Mouse (Mus musculus): ENCODE results near the gene Wdr92.
"Not testable (repeated sequence)": the region's sequence is repeated elsewhere in the genome, so short reads cannot be mapped to it uniquely, and the experiment has no call there.

The Wdr92 gene

DNA sequence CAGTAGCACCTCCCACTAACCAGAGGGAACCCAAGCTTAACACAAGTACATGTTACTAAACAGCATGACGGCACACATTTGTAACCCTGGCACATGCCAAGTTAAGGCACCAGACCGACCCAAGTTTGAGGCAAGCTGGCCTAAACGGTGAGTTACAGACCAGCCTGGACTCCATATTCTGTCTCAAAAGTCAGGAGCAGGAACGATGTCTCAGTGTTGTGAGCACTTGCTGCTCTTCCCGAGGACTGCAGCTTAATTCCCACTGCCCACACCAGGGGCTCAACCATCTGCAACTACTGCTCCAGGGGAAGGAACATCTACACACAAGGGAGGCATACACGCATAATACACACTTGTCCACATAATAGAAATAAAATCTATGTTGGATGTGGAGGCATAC, 20.6 kb downstream of the Wdr92 start:
- no peak for DNase-seq (ENCODE audit: inconsistent age in 2 of 2, low spot score in 1 of 2)

DNA sequence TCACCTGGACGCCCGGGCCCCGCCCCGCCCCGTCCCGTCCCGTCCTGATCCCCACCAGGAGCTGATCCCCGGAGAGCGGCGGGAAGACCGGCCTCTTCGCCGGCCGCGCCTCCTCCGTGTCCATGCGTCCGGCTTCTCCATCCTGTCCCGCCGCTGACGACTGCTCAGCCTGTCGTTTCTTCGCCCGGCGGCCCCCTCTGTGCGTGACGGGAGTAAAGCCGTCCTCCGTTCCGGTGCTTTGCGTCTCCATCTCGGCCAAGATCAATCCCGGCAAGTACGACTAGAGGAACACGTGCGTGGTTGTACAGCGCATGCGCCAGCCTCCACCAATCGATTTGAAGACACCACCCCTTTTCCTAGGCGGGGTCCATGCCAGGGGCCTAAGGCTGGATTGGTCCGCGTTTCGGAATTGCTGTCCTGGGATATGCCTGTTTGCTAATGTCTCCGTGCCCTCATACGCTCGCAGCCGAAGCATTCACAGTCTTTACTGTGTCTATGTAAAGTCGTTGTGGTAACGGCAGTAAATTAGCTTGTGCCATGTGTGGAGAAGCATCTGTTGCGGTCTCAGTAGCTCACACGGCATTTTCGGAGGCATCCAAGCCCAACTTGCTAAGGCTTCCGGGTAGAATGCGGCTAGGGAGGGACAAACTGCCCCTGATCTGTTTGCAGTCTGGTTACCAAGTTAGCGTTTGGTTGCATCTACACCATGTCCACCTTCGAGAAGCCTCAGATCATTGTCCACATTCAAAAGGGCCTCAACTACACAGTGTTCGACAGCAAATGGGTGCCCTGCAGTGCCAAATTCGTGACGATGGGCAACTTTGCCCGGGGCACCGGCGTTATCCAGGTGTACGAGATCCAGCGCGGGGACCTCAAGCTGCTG, 29.6 kb downstream of the Wdr92 start, which contains the start of gene Pno1:
Gene Pno1, minus strand, starts transcription at position 311 of the 883 bp plus-strand sequence.
- peak; percentile 97 to 99 for DNase-seq (ENCODE audit: inconsistent age in 2 of 2, low spot score in 1 of 2)

DNA sequence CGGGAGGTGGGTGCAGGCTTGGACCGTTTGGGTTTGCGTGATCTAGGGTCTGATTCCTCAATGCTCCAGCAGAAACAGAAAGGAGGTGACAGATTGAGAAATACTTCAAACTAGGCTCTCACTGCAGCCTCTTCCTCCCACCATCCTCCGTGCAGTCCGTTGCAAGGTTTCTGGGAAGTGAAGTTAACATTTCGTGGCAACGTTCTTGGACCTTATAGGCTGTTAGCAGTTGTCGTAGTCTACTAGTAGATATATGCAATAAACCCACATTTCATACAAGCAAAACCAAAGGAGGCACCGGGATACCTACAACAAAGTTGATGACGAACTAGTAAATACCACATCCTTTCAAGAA, 30.2 kb downstream of the Wdr92 start:
- DNase-seq (ENCODE audit: inconsistent age in 2 of 2, low spot score in 1 of 2): no peak

DNA sequence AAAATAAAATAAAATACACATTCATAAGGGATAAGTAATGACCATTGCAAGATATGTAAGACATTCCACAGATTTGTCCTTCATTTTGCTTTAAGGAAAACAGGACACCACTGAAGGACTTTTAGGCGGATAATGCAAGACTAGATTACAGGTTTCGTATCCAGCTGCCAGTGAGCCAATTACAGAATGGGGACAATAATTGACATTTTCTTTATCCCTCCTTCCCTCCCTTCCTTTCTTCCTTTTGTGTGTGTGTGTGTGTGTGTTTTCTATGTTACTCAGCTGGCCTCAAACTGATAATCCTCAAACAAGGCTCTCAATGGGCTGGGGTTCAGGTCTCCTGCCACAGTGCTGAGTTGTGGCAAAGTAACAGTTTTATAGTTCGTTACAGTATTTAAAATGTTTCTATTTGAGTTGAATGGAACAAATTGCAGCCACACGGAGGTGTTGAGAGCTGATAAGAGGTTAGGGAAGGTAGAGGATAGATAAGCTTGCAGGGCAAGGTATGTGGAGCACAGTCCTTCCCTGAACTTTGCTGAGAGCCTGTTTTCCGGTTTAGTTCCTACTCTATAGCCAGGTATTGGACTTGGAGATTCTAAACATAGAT, 31.1 kb downstream of the Wdr92 start:
- DNase-seq (ENCODE audit: inconsistent age in 2 of 2, low spot score in 1 of 2): no peak

DNA sequence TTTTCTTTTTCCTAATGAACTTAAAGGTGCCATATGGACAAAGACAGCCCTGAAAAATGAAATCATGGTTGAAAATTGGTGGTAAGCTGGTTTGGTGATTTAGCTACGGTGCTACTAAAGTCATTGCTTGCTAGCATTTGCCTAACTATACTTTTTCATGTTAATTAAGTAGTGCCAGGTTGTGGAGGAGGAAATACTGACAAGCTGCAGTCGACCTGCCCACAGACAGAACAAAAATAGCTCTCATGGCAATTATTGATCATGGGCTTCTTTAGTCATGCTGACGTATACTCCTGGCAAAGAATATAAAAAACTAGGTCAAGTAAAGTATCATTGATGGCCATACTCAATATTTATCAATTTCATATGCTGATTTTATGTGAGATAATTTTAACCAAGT, 33.6 kb downstream of the Wdr92 start:
- no peak for DNase-seq (ENCODE audit: inconsistent age in 2 of 2, low spot score in 1 of 2)

DNA sequence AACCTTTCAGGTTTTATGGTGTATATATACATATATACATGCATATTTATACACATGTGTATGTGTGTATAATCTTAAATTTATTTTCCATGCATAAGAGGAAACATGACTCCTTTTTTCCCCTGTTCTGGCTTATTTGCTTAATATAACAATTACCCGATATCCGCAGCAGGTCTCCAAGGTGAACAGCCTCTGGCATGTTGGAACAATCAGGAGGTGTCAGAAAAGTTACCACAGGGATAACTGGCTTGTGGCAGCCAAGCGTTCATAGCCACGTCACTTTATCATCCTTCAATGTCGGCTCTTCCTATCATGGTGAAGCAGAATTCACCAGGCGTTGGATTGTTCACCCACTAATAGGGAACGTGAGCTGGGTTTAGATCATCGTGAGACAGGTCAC, 39.2 kb downstream of the Wdr92 start:
- no peak for DNase-seq (ENCODE audit: inconsistent age in 2 of 2, low spot score in 1 of 2)

DNA sequence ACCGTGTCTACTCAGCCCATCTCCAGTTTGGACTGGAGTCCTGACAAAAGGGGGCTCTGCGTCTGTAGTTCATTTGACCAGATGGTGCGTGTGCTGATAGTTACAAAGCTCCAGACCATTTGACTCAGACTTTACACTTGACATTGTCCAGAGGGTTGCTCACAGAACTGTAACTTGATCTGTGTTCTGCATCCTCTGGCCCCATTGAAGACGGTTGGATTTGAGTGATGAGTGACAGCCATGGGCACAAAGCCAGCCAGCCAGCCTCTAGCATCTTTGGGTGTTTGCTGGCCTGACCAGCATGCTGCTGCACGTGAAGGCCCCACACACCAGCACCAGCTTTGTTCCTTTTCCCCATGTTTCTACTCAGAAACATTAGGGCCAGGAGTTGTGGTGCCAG, 50.9 kb downstream of the Wdr92 start:
- no peak for DNase-seq (ENCODE audit: inconsistent age in 2 of 2, low spot score in 1 of 2)

DNA sequence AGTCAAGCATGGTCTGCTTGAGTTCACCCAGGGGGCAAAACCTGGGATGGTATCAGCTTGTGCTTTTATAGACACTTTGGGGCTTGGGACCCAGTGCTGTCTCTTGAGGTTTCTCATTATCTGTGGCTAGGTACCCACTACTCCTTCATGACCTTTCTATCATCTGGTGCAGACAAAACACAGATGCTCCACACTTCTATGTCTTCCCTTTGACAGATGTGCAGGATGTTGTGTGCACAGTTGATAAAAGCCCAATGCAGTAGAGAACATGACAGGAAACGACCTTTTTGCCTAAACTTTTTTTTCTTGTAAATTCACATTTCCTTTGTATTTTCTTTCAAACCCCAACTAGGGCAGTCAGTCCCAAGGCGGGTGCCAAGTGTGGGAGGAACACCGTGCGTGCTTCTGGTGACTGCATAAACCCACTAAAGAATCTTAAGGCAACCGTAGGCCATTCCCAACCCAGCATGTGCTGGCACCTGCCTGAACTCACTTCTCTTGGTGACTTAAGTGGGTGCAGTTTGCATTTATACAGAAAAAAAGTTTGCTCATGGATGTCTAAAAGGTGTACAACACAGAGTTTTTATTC, 54.6 kb downstream of the Wdr92 start:
- no peak for DNase-seq (ENCODE audit: inconsistent age in 2 of 2, low spot score in 1 of 2)

DNA sequence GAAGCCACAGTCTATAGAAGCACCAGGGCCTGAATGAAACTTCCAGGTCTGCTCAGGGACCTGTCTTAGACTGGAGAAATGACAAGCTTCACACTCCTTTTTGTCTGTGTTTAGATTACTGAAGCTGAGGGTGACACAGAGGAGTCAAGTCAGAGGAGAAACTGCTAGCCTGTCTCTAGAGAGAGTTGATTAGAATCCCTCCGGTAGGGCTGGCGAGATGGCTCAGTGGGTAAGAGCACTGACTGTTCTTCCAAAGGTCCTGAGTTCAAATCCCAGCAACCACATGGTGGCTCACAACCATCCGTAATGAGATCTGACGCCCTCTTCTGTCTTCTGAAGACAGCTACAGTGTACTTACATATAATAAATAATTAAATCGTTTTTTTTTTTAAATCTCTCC, 56.7 kb downstream of the Wdr92 start:
- DNase-seq (ENCODE audit: inconsistent age in 2 of 2, low spot score in 1 of 2): not testable (repeated sequence)

DNA sequence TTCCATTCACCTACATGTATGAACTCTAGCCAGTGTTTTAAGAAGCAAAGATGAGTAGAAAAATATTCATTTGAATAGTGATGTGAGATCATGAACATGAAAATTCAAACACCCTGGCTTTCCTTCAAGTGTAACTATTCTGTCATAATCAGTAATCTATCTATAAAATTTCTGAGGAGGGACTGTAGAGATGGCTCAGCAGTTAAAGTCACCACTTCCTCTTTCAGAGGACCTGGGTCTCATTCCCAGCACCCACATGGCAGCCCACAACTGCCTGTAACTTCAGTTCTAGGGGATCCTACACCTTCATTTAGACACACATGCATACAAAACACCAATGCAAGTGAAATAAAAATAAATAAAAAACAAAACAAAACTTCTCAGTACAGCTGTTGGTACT, 66.8 kb downstream of the Wdr92 start:
- DNase-seq (ENCODE audit: inconsistent age in 2 of 2, low spot score in 1 of 2): no peak

DNA sequence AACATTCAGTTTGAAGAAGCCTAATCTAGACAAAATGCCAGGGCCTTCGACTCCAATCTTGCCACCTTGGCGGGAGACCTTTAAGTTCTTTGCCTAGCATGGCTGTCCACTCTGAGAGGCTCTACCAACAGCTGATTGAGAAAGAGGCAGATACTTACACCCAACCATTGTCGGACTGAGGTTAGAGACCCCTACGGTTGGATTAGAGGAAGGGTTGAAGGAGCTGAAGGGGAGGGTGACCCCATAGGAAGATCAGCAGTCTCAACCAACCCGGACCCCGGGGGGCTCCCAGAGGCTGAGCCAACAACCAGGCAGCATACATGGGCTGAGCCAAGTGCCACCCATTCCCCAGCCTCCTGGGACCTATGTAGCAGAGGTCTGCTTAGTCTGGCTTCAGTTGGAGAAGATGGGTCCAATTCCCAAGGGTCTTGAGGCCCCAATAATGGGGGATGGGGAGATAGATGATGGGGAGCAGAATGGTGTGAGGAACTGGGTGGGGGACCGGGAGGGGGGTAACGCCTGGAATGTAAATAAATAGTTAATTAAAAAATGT, 75.0 kb downstream of the Wdr92 start:
- peak; percentile 23 to 53 for DNase-seq (ENCODE audit: inconsistent age in 2 of 2, low spot score in 1 of 2)

DNA sequence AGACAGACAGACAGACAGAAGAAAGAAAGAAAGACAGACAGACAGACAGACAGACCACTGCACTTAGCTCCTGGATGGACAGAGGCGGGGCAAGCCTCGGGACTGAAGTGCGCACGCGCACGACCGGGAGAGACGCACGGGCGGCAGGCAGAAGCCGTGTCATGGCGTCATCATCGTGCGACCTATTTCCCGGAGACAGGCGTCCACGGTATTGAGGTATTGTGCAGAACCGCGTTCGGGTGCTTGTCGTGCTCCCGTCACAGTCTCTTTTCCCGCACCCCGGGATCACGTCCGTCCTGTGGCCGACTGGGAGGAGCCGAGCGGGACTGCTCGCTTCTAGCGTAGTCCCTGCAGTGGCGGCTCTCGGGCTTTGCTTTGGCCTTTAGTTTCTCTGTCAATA, 75.5 kb downstream of the Wdr92 start, which contains the start of gene C1d:
Gene C1d, plus strand, starts transcription at position 137 of the 400 bp plus-strand sequence.
- peak; percentile 95 to 97 for DNase-seq (ENCODE audit: inconsistent age in 2 of 2, low spot score in 1 of 2)

DNA sequence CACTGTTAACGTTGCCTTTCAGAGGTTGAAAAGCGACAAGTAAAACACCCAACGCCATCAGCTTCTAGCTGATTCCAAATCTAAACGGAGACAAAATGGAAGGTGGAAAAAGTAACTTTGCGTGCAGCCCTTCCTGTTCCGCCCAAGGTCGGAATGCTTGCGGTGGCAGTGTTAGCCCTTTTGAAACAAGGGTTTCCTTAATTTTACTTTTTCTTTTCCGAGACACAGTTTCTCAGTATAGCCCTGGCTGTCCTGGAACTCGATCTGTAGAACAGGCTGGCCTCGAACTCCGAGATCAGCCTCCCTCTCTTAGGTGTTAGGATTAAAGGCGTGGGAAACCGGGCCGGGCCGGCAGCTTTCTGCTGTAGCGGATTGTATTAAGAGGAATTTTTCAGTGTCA, 76.0 kb downstream of the Wdr92 start:
- no peak for DNase-seq (ENCODE audit: inconsistent age in 2 of 2, low spot score in 1 of 2)

DNA sequence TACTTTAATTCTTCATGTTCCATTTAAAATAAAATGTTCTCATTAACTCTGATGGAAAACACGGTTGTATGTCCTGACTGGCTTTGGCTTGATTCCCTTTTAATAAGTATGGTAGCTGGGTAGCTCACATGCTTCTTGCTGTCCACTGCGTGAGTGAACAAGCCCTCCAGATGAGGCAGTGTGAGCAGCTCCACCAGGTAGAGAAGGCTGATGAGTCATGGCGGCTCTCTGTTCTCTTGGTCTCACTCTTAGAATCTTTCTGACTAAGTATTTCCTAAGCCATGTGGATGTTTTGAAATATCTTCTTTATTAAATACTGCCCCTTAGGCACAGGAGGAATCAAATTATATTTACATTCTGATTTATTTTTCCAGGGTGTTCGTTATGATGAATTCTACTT, 85.3 kb downstream of the Wdr92 start:
- no peak for DNase-seq (ENCODE audit: inconsistent age in 2 of 2, low spot score in 1 of 2)

DNA sequence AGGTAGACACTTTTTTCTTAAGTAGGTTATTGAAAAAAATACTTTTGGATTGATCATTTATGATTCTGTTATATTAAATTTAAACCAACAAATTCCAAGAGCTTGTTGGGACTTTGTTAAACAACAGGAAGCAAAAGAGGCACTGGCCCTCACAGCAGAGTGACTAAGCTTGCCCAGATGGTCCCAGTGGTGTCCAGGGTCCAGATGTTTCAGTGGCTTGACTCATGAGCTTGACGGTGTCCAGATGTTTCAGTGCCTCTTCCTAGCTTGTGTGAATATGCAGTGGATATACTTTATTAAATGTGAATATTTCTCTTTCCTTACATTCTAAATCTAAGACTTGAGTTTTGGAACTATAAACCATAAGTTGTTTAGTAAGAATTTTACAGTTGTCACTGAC, 86.9 kb downstream of the Wdr92 start:
- no peak for DNase-seq (ENCODE audit: inconsistent age in 2 of 2, low spot score in 1 of 2)

DNA sequence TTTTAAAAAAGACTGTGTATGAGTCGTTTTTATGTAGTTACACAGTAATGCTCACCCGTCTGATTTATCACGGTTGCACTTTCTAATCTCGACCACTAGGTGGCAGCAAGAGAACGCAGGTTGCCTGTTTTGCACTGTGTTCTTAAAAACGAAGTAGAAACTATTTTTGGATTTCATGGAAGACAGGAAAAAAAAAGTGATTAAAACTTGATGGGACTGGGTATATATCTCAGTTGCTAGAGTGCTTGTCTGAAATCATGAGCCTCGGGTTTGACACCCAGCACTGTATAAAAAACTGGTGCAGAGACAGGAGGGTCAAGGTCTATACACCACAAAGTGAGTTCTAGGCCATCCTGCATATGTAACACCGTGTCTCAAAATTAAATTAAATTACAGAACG, 98.1 kb downstream of the Wdr92 start:
- peak; percentile 24 to 72 for DNase-seq (ENCODE audit: inconsistent age in 2 of 2, low spot score in 1 of 2)

All from adrenal gland, adult (tissue).